Mouse (Mus musculus) mouse embryonic stem cell (cell line): Measurements from ENCODE around the gene Dnase1l1.

Experiments used
- in situ Hi-C, 2 experiments: fragments of 300-500 bp; cut with MboI; formaldehyde crosslinking; loops; 1 replicate in 1 of 2; 3 replicates in 1 of 2; pipeline ENCODE4 v1.14.3; 2019 to 2020; ENCODE audit warnings: low sequenced_read_pairs in 2 of 2, low pct_unique_long_range_greater_than_20kb in 1 of 2, mixed read lengths in 1 of 2; ENCODE audit not compliant: unreplicated experiment in 1 of 2

The Dnase1l1 gene

DNA sequence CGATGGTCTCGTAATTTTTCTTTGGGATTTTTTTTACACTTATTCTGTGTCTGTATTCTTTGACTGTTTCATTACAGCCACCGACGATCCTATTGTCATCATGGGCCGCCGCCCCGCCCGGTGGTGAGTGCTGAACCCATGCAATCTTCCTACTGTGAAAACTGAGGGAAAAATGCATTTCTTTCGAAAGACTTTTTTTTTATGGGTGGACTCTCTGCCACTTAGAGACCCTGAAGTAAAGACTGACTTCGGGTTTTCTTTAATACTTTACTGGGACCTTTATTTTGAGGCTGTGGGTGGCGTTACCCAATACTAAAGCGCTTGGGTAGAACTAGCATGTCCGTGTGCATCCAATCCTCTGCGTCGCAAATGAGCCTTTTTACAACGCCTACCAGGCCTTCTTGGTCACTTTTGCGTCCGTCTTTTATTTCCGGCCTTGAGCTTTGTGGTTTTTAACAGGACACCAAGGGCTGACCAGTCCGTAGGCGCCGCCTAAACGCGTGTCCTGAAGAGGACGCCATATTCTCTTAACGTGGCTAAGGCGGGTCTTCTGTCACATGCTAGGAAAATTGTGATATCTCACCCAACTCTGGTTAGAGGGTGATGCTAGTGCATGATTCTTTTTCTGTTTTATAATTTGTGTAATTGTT lies 11.1 kb downstream of the Dnase1l1 start:
- in situ Hi-C loops, result no loop called here

- in situ Hi-C loops, result no loop called here
Measured at GRCm38 (mm10) chrX:74270062-74270901, 11.9 kb downstream of the Dnase1l1 start, which contains the start of gene Rpl10. Gene Rpl10, plus strand, starts transcription at chrX:74270812.

DNA sequence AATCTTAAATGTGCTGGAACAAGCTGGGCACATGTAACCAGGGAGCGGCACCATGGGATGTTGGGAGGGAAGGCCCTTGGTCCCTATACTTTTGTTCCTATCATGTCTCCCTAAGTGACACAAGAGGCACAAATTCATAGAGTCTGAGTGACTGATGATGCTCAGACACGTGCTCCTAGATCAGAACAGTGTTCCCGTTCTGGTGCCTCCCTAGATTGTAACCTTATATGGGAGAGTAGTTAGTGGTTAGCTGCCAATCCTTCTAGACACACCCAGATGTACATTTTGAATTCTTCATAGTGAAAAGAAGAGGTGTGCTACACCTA lies 12.4 kb downstream of the Dnase1l1 start:
- in situ Hi-C loops, result no loop called here

DNA sequence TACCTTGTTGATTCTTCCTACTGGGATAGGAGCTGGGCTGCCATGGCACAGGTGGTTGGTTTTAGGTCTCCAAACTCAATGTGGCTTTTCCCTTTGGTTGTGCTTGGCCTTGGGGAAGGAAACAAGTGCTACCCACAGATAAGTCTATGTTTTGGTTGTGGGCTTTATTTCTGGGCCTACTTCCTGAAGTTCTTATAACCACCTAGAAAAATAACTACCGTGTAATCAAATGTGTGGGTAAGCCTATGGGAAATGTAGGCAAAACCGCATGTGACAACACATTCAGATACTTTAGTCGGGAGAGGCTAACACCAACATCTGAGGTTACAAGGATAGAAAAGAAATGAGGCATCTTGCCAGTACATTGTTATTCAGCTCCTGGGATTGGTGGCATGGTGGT lies 24.4 kb downstream of the Dnase1l1 start:
- in situ Hi-C loops, result no loop called here

- in situ Hi-C loops, result loop anchor here in 1 of 2 experiments (5.0 kb wide), 1 partner anchor 157 kb away; no protein-coding TSS in a partner anchor
Measured at GRCm38 (mm10) chrX:74254888-74255565, 27.1 kb downstream of the Dnase1l1 start.

- in situ Hi-C loops, result loop anchor here in 1 of 2 experiments (5.0 kb wide), 1 partner anchor 158 kb away; no protein-coding TSS in a partner anchor
Measured at GRCm38 (mm10) chrX:74254153-74254887, 27.8 kb downstream of the Dnase1l1 start, which contains the start of gene Emd. Gene Emd, plus strand, starts transcription at chrX:74254687.

GRCm38 (mm10) chrX:74249615-74250014 lies 32.5 kb downstream of the Dnase1l1 start, which contains the start of gene Flna:
Gene Flna, minus strand, starts transcription at chrX:74249820.
- in situ Hi-C loops, result loop anchor here (5.0 to 25.0 kb wide), 2 partner anchors 163 to 312 kb away; partner anchors contain the start of gene Renbp (in 1 of the 2)

- in situ Hi-C loops, result loop anchor here in 1 of 2 experiments (25.0 kb wide), 1 partner anchor 311 kb away; the partner anchor contains the start of gene Renbp
Measured at GRCm38 (mm10) chrX:74248651-74249050, 33.5 kb downstream of the Dnase1l1 start.

GRCm38 (mm10) chrX:74246693-74247092 lies 35.4 kb downstream of the Dnase1l1 start:
- in situ Hi-C loops, result loop anchor here in 1 of 2 experiments (25.0 kb wide), 1 partner anchor 309 kb away; the partner anchor contains the start of gene Renbp

DNA sequence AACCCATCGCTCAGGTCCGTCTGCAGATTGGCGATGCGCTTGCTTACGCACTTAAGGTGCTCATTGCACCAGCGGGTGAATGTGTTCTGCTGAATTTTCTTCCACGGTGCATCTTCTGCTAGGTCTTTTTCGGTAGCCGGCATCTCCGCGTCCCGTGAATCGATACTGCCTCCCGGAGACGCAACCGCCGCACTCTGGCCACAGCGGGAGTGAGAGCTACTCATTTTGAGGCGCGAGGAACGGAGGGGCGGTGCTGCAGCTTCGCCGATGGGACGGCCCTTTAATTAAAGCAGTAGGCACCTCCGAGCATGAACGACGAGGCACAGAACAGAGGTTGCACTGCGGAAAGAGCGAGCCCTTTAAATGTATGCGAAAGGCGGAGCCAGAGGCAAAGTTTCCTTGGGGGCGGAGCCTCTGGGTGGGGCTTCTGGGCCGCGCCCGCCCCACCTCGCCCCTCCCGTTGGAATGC lies 35.9 kb downstream of the Dnase1l1 start:
- in situ Hi-C loops, result loop anchor here in 1 of 2 experiments (25.0 kb wide), 1 partner anchor 309 kb away; the partner anchor contains the start of gene Renbp

DNA sequence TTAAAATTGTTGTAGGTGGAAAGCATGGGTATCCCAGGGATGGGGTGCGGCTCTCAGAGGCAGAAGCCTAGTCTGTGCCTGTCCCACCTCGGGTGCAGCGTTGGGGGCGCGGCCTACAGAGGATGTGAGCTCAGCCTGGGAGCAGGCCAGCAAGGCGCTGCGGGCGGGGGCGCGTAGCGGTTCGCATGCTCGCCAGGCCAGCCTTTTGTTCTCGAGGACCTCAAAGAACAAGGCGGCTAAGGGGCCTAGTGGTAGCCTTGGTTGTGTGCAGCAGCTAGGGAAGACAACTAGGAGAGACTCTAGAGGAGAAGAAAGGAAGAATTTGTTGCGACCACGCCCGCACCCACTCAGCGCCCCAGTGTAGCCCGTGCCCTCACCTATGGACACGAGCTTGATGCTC lies 36.5 kb downstream of the Dnase1l1 start:
- in situ Hi-C loops, result loop anchor here in 1 of 2 experiments (25.0 kb wide), 1 partner anchor 308 kb away; the partner anchor contains the start of gene Renbp

GRCm38 (mm10) chrX:74245107-74245506 lies 37.0 kb downstream of the Dnase1l1 start:
- in situ Hi-C loops, result loop anchor here in 1 of 2 experiments (25.0 kb wide), 1 partner anchor 308 kb away; the partner anchor contains the start of gene Renbp

DNA sequence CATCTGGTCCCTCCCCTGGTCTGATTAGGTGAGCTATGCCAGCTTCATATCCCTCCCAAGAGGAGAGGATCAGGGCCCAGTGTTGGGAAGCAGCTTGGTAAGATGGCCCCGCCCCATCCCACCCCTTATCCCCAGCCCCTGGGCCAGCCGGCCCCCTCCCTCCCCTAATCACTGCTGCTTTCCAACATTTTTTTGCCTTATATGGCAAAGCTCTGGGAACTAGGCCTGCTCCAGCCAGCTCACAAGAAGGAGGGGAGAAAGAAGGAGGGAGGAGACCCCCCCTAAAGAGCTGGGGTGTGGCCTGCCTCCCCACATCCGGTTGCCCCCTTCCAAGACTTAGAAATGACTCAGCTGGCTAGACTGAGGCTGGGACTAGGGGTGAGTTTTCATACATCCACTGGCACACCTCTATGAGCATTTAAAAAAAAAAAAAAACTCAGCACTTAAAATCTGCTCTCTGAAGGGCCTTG lies 37.5 kb downstream of the Dnase1l1 start:
- in situ Hi-C loops, result loop anchor here in 1 of 2 experiments (25.0 kb wide), 1 partner anchor 307 kb away; the partner anchor contains the start of gene Renbp

DNA sequence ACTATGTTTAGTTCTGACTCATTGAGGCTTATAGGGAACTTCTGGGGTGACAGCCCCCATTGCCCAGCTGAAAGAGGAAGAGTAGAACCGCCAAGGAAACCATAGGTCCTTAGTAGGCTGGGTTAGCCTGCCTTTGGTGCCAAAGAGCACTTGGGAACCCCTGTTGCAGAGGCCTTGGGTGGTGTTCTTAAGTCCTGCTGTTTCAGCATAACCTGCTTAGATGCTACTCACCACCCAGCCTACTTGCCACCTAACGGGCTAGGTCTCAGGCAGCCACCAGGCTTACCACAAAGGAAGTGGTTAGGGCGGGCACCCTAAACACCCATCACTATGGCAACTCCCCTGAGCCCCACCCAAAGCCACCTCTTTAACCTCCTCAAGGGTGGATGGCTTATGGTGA lies 38.3 kb downstream of the Dnase1l1 start:
- in situ Hi-C loops, result loop anchor here in 1 of 2 experiments (25.0 kb wide), 1 partner anchor 307 kb away; the partner anchor contains the start of gene Renbp

DNA sequence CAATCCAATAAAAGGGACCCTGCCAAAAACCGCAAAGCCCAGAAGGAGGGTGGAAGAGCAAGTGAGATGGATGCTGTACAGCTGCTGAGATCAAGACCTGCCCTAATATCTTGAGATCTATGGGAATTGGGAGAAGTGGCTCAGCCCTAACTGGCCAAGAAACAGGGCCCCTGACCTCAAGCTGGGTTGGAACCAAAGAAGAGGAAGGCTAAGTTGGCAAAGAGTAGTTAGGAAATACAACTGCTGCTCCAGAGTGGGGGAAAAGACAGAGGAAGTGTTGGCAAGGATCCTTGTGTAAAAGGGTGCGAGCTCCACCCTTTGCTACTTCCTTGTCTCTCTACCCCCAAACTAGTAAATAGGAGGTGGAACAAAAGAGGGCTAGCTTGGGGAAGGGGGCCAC lies 38.7 kb downstream of the Dnase1l1 start:
- in situ Hi-C loops, result loop anchor here in 1 of 2 experiments (25.0 kb wide), 1 partner anchor 306 kb away; the partner anchor contains the start of gene Renbp

DNA sequence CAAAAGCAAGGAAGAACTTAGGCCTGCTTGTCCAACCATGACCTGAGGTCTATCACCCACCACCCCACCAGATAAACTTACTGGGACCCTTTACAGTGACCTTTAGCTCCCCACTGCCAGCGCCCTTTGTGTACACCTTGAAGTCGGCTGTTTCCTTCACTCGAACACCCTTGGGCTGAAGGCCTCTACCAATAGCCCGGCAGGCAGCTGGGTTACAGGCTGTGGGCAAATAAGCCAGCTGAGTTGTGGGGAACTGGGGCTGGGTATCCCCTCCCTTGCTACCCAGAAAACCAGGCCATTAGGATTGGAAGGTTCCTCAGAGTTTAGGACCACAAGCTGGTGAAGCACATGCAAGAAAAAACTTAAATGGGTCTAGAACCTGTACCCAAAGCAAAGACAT lies 41.8 kb downstream of the Dnase1l1 start:
- in situ Hi-C loops, result loop anchor here in 1 of 2 experiments (25.0 kb wide), 1 partner anchor 303 kb away; the partner anchor contains the start of gene Renbp

DNA sequence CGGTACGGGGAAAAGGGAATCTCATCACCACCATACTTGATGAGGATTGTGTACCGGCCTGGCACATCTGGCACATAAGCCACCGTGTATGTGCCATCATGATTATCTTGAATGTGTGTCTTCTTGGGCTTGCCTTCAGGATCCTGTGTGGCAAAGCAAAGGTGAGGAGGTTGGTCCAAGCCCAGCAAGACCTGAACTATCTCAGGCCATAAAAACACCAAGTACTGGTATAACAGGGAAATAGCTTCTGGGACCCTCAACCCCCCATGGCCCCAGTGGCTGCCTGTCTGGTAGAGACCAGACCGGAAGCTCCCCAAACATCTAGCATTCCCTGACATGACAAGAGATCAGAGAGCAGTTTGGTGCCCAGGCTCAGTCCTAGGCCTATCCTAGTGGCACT lies 48.9 kb downstream of the Dnase1l1 start:
- in situ Hi-C loops, result loop anchor here in 1 of 2 experiments (25.0 kb wide), 1 partner anchor 296 kb away; the partner anchor contains the start of gene Renbp
